Mouse (Mus musculus) cerebellum, postnatal 25 days (tissue): Measurements from ENCODE around the gene Sycp3.
"Not testable (repeated sequence)": the region's sequence is repeated elsewhere in the genome, so short reads cannot be mapped to it uniquely, and the experiment has no call there.

Experiments used
- DNase-seq, 2 experiments: peaks; one replicate each; pipeline ENCODE4 v3.0.0; 2021; ENCODE audit warnings: mixed read lengths in 2 of 2

Sycp3 gene

GRCm38 (mm10) chr10:88501886-88502765 lies 42.8 kb downstream of the Sycp3 start:
- peak in 1 of 2 experiments; percentile 18 for DNase-seq

GRCm38 (mm10) chr10:88502919-88503318 lies 43.5 kb downstream of the Sycp3 start:
- no peak for DNase-seq

- DNase-seq: peak; percentile 91 to 97
Observed at GRCm38 (mm10) chr10:88503421-88504314, 44.3 kb downstream of the Sycp3 start, which contains the start of gene Chpt1. Chpt1 (minus strand) TSS chr10:88504073.

- DNase-seq: no peak
Observed at GRCm38 (mm10) chr10:88504481-88504880, 45.1 kb downstream of the Sycp3 start.

- no peak for DNase-seq
Observed at GRCm38 (mm10) chr10:88505256-88505655, 45.9 kb downstream of the Sycp3 start.

- DNase-seq: no peak
Observed at GRCm38 (mm10) chr10:88507691-88508143, 48.3 kb downstream of the Sycp3 start.

GRCm38 (mm10) chr10:88510503-88511271 lies 51.3 kb downstream of the Sycp3 start:
- DNase-seq: no peak

GRCm38 (mm10) chr10:88511355-88511754 lies 52.0 kb downstream of the Sycp3 start:
- no peak for DNase-seq

GRCm38 (mm10) chr10:88513574-88514135 lies 54.3 kb downstream of the Sycp3 start:
- DNase-seq: no peak

- DNase-seq: peak; percentile 24 to 51
Observed at GRCm38 (mm10) chr10:88514495-88514894, 55.1 kb downstream of the Sycp3 start.

GRCm38 (mm10) chr10:88515049-88515448 lies 55.7 kb downstream of the Sycp3 start:
- DNase-seq: not testable (repeated sequence)

GRCm38 (mm10) chr10:88522795-88523194 lies 63.4 kb downstream of the Sycp3 start:
- no peak for DNase-seq
